Mouse (Mus musculus): ENCODE results near the gene Fam173b.
A peak's percentile ranks its signal among the peaks of the same experiment; 100 is the strongest.

Gene Fam173b

DNA sequence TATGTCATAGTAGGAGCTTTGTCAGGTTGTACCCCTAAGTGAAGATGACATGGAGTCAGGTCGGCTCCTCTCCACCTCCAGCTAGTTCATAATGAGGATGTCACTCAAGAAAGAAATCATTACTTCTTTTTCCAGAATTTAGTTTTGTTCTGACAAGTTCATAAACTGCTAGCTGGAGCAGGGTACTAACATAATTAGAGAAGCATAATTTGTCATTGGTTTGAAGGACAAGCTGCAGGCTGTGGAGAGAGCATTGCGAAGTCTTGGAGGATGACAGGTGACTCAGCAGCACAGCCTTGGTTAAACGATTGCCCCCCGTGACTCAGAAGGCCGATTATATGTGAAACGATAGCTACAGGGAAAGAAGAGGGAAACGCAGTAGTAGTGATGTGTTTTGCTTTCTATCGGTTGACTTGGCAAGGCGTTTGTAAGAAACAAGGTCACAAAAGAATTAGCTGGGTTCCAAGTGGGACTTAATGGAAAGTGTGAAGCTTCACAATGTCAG lies 34.5 kb downstream of the Fam173b start:
- no peak for DNase-seq (ENCODE audit: low spot score)

DNA sequence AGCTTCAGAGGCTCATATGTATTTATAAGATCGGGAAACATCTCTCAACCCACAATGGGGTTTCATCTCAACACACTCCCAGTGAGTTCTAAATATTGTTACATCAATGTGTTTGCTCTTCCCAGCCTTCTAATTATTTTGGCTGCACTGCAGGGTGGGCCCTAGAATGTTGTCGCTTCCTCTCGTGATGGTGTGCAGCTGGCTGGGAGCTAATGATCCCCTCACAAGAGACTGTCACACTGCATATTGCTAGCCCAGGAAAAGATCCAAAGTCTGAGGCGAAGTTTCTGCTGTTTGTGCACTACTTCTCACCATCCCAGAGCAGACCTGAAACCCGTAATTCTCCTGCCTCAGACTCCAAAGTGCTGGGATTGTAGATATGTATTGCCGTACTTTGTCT lies 45.6 kb downstream of the Fam173b start:
- DNase-seq (ENCODE audit: low spot score): no peak

DNA sequence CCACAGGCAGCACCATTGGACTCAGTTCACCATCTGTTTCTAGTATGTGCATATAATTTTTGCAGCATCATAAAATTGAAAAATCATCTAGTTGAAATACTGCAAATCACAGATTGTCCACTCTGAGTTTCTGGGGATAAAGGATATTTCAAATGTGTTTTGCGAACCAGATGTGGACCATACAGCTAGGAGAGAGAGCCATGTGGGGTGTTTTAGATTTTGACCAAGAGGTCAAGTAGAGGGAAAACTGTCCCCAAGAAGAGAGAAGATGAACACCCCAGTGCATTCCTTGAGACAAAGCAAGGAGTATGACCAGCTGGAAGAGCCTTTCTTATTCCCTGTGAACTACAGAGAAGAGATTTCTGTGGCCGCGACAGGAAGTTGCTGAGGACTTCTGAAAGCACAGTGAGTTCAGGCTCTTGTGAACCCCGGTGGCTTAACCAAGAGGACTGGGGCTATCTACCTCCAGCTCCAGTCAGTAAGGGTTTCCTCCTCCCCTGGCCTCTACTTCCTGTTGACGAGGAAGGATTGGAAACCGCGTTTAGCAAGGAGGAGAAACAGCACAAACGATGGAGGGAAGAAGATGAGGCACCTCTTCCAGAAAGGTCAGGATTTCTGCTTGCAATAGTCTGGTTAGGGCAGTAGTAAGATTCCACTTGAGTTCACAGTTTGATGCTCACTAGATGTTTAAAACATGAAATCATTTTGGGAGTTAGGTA lies 46.4 kb downstream of the Fam173b start:
- DNase-seq (ENCODE audit: low spot score): no peak

DNA sequence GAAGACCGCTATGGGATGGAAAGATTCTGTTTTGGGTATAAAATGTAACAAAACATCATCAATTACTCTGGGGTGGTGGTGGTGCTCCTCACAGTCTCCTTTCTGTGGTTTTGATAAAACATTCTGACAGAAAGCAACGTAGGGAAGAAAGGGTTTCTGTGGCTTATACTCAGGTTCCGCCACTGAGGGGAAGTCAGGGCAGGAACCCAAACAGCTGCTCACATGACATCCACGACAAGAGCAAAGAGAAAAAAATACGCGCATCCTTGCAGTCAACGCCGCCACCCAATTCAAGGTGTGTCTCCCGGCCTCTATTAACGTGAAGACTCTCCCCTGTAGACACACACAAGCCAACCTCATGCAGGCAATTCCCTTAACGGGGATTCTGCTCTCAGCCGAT lies 48.0 kb downstream of the Fam173b start:
- DNase-seq (ENCODE audit: low spot score): no peak

DNA sequence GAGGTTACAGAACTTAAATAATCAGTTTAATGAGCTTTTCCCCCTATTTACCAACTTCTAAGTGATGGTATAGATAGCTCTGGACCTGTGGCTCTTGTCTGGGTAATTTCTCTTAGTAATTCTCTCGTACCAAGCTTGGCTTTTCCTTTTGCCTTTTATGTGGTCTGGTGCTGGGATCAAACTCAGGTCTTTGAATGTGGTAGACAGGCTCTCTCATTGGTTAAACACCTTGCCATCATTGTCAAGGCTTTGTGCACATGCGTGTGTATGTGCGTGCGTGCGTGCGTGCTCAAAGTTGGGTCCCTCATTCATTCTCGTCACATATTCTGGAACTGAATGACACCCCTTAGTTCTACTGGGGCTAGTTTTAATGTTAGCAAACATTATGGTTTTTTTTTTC lies 49.2 kb downstream of the Fam173b start:
- no peak for DNase-seq (ENCODE audit: low spot score)

DNA sequence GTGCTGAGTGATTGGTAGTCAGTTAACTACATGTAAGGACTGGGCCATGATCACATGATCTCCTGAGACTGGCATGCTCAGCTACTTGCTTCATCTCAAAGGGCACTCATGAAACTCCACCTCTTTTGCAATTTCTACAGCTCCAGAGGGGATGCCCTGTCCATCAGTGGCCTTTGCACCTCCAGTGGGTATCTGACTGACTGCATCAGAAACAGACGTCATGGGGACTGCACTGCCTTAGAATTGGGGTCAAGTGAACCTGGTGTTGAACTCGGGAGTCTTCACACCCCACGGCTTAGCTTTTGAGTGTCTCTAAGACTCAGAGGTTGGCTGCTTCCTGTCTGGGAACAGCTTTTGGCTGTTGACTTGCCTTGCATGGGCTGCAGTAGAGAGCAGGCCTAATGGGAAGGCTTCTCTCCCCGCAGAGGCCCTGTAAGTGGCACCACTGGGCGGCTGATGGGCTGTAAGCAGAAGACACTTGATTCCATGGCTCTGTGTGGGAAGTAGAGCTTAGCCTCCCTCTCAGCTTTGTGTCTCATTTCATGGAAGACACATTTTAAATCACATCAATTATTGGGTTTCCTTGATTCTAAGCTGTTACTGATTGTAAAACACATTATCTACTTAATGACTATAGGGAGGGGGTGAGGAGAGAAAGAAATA lies 58.6 kb downstream of the Fam173b start:
- no peak for DNase-seq (ENCODE audit: low spot score)

DNA sequence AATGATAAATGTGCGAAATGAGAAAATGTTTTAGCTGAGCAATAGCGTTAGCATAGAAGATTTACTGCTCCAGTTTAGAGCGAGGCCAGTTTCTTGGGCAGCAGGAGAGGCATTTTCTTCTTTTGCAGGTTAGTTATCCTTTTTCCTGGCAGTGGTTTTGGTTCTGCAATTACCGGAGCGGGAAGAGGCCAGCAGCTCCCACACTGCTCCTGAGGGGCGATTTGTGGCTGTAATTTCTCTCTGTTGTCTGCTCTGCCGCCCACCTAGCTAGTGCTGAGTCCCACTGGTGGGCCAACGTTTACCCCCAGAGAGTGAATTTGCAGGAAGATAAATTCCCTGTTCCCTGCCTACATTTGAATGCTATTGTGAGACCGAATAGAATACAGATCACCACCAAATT lies 59.2 kb downstream of the Fam173b start:
- DNase-seq (ENCODE audit: low spot score): no peak

DNA sequence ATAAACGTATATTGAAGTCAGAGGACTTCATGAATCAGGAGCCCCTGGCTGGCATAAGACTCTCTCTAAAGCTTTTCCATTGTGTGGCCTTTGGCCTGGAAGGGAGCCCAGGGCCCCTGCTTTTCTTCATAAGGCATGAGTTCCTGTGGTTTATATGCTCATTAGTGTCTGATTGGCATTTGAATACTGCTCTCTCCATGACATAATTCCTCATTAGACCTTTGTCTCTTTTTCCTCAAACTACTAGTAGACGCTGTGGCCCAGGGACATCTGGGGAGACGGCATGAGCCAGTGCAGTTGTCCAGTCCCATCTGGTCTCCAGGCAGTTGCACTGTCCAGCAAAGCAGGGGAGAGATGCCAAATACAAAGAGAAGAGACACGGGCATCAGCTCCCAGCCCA lies 60.1 kb downstream of the Fam173b start:
- peak; percentile 21 for DNase-seq (ENCODE audit: low spot score)

DNA sequence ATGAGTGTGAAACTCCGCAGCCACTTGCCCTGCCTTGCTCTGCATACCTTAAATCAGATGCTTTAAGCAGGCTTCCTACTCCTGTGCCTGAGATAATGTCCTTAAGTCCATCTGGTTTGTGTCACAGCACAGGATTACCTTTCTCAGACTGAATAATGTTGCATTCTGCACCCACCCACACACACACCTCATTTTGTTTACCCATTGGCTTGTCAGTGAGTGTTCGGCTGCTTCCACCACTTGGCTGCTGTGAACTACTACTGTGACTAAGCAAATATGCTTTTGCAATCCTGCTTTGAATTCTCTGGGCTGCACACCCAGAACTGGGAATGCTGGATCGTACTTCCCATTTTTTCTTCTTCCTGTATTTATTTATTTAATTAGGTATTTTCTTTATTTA lies 61.4 kb downstream of the Fam173b start:
- peak; percentile 37 for DNase-seq (ENCODE audit: low spot score)

Data from adipocyte (in vitro differentiated cells).